Mouse (Mus musculus): ENCODE data around the gene Rbfox3. TPM values are rescaled to one million over a fixed set of nuclear protein-coding genes. Genes with fewer than 3 reads are reported as not detected.

Gene Rbfox3
- polyA plus RNA-seq, 1 experiment from 2014 or later = 0.09 TPM

DNA sequence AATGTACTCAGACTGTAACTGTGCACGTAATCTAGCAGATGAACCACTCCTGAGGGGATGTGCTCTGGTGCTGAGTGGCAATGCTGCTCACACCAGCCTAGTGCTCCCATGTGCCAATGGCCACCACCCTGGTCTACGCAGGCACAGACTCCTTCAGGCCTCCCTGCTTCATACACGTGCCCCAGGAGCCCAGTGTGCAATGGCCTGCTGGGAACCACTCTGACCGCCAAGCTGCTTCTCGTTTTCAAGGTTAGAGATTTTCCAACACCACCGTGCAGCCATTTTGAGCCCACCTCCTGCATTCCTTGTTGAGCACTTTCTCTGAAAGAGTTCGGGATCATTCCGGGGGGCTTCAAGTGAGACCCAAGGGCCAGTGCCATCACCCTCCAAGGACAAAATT, 50.6 kb downstream of the Rbfox3 start:
- H3K9ac ChIP-seq (ENCODE audit: low read length) = no peak overlapping the region
- H3K36me3 ChIP-seq (ENCODE audit: control insufficient read depth, insufficient read depth, low read length) = no peaks in the 10 kb centered on the region
- ATAC-seq (ENCODE audit: insufficient number of reproducible peaks, insufficient read depth, low FRiP score, low read depth) = no peak
- no peak overlapping the region for H3K4me3 ChIP-seq (ENCODE audit: control insufficient read depth in 1 of 2, insufficient read depth in 1 of 2, low read depth in 1 of 2, low read length in 2 of 2)
- H3K27ac ChIP-seq (replicated peaks in 1 of 2; ENCODE audit: control insufficient read depth in 1 of 2, insufficient read depth in 1 of 2, low read depth in 2 of 2, low read length in 2 of 2) = no peak overlapping the region
- WGBS = 80% methylated on average over 8 of the region's 8 CpGs
- H3K4me1 ChIP-seq (ENCODE audit: control insufficient read depth in 2 of 2, insufficient read depth in 2 of 2, low read length in 2 of 2) = no peaks in the 10 kb centered on the region
- H3K4me2 ChIP-seq (ENCODE audit: low read length) = no peak overlapping the region
- no peaks in the 10 kb centered on the region for H3K27me3 ChIP-seq (ENCODE audit: control insufficient read depth, insufficient read depth, low read length)
- no peaks in the 10 kb centered on the region for H3K9me3 ChIP-seq (ENCODE audit: control insufficient read depth, low read length)

DNA sequence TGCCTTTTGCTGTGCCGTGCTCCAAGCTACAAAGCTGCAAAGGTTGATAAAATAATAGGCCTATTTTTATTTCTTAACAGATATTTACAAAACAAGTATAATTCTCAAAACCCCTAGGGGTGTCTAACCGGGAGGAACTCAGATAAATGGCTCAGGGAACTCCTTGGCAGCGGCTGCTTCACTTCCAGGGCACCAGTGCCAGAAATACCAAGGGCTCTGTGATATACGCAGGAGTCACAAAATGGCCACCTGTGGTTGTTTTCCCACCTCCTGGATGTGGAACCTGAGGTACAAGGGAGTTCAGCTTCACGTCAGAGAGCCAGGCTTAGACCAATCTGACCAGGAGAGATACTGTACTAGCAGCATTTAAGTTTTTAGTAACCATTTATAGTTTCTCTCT, 51.6 kb downstream of the Rbfox3 start:
- ATAC-seq (ENCODE audit: insufficient number of reproducible peaks, insufficient read depth, low FRiP score, low read depth) = no peak
- WGBS = 66% methylated on average over 5 of the region's 5 CpGs

DNA sequence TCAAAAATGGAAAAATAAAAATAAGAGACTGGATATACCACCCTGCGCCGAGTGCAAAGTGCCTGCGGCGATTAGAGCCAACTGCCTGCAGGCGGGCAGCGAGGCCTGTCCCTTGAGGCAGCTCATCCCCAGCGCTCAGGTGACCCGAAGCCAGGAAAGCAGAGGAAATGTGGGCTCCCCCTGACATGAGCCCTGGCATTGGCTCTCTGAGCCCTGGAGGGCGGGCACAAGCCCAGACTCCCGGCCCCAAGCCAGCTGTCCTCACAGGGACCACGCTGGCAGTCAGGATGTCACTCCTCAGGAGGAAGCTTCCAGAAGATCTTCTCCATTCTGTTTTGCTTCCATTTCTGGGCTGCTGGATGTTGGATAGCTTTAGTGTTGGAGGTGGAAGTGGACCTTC, 53.1 kb downstream of the Rbfox3 start:
- no peak overlapping the region for H3K9ac ChIP-seq (ENCODE audit: low read length)
- no peak overlapping the region for H3K4me2 ChIP-seq (ENCODE audit: low read length)
- no peak overlapping the region for H3K27ac ChIP-seq (replicated peaks in 1 of 2; ENCODE audit: control insufficient read depth in 1 of 2, insufficient read depth in 1 of 2, low read depth in 2 of 2, low read length in 2 of 2)
- H3K9me3 ChIP-seq (ENCODE audit: control insufficient read depth, low read length) = no peaks in the 10 kb centered on the region
- H3K4me3 ChIP-seq (ENCODE audit: control insufficient read depth in 1 of 2, insufficient read depth in 1 of 2, low read depth in 1 of 2, low read length in 2 of 2) = no peak overlapping the region
- 73% methylated on average over 11 of the region's 11 CpGs for WGBS
- no peaks in the 10 kb centered on the region for H3K36me3 ChIP-seq (ENCODE audit: control insufficient read depth, insufficient read depth, low read length)
- no peak for ATAC-seq (ENCODE audit: insufficient number of reproducible peaks, insufficient read depth, low FRiP score, low read depth)
- no peaks in the 10 kb centered on the region for H3K4me1 ChIP-seq (ENCODE audit: control insufficient read depth in 2 of 2, insufficient read depth in 2 of 2, low read length in 2 of 2)
- H3K27me3 ChIP-seq (ENCODE audit: control insufficient read depth, insufficient read depth, low read length) = no peaks in the 10 kb centered on the region

More for the DNA sequence above, 51.6 kb downstream of the Rbfox3 start:
- Histone ChIP-seq H3K4me2 (ENCODE audit: low read length) (no peak overlapping the region), H3K9me3 (ENCODE audit: control insufficient read depth, low read length) (no peaks in the 10 kb centered on the region), H3K27me3 (ENCODE audit: control insufficient read depth, insufficient read depth, low read length) (no peaks in the 10 kb centered on the region), H3K36me3 (ENCODE audit: control insufficient read depth, insufficient read depth, low read length) (no peaks in the 10 kb centered on the region), H3K4me1 (ENCODE audit: control insufficient read depth in 2 of 2, insufficient read depth in 2 of 2, low read length in 2 of 2) (no peaks in the 10 kb centered on the region), H3K27ac (replicated peaks in 1 of 2; ENCODE audit: control insufficient read depth in 1 of 2, insufficient read depth in 1 of 2, low read depth in 2 of 2, low read length in 2 of 2) (no peak overlapping the region), H3K9ac (ENCODE audit: low read length) (no peak overlapping the region), H3K4me3 (ENCODE audit: control insufficient read depth in 1 of 2, insufficient read depth in 1 of 2, low read depth in 1 of 2, low read length in 2 of 2) (no peak overlapping the region)

DNA sequence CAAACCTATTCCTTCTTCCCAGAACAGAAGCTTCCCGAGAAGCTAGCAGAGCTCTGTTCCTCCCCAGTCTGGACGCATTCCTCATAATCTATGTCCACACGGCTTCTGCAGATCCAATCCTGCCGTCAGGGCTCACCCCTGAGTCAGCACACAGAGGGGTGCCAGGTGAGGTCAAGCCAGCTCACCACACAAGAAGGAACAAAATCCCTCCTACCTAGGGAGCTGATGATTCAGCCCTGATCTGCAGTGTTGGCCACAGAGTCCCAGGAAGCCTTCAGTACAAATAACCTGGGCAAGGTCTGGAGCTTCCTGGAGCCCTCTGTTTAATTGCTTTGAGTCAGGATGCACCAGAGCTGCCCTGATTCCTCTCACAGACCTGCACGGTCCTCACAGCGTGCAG, 60.0 kb downstream of the Rbfox3 start:
- Histone ChIP-seq H3K4me2 (ENCODE audit: low read length) (no peak overlapping the region), H3K9me3 (ENCODE audit: control insufficient read depth, low read length) (no peaks in the 10 kb centered on the region), H3K4me3 (ENCODE audit: control insufficient read depth in 1 of 2, insufficient read depth in 1 of 2, low read depth in 1 of 2, low read length in 2 of 2) (no peak overlapping the region), H3K4me1 (ENCODE audit: control insufficient read depth in 2 of 2, insufficient read depth in 2 of 2, low read length in 2 of 2) (no peaks in the 10 kb centered on the region), H3K9ac (ENCODE audit: low read length) (no peak overlapping the region), H3K27ac (replicated peaks in 1 of 2; ENCODE audit: control insufficient read depth in 1 of 2, insufficient read depth in 1 of 2, low read depth in 2 of 2, low read length in 2 of 2) (no peak overlapping the region), H3K36me3 (ENCODE audit: control insufficient read depth, insufficient read depth, low read length) (no peaks in the 10 kb centered on the region), H3K27me3 (ENCODE audit: control insufficient read depth, insufficient read depth, low read length) (no peaks in the 10 kb centered on the region)
- 58% methylated on average over 6 of the region's 6 CpGs for WGBS
- ATAC-seq (ENCODE audit: insufficient number of reproducible peaks, insufficient read depth, low FRiP score, low read depth) = no peak

DNA sequence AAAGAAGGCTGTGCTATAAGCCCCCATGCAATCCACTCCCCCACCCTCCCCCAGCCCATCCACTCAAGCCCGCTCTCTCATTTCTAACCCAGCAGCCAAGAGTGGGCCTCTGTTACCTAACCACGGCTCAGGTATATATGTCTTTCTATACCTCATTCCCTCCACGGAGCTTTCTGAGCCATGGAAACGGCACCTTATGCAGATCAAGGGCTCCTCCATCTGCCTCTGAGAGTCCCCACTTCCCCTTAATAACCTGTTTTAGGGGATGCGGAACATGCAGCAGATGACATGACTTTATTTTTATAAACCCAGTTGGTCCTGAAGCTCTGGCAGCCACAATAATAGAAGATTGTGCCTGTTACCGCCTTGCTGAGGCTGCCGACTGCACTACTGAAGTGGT, 63.4 kb downstream of the Rbfox3 start:
- Histone ChIP-seq H3K4me1 (ENCODE audit: control insufficient read depth in 2 of 2, insufficient read depth in 2 of 2, low read length in 2 of 2) (no peaks in the 10 kb centered on the region), H3K9me3 (ENCODE audit: control insufficient read depth, low read length) (no peaks in the 10 kb centered on the region), H3K27ac (replicated peaks in 1 of 2; ENCODE audit: control insufficient read depth in 1 of 2, insufficient read depth in 1 of 2, low read depth in 2 of 2, low read length in 2 of 2) (no peak overlapping the region), H3K27me3 (ENCODE audit: control insufficient read depth, insufficient read depth, low read length) (no peaks in the 10 kb centered on the region), H3K9ac (ENCODE audit: low read length) (no peak overlapping the region), H3K4me2 (ENCODE audit: low read length) (no peak overlapping the region), H3K36me3 (ENCODE audit: control insufficient read depth, insufficient read depth, low read length) (no peaks in the 10 kb centered on the region), H3K4me3 (ENCODE audit: control insufficient read depth in 1 of 2, insufficient read depth in 1 of 2, low read depth in 1 of 2, low read length in 2 of 2) (no peak overlapping the region)
- no peak for ATAC-seq (ENCODE audit: insufficient number of reproducible peaks, insufficient read depth, low FRiP score, low read depth)
- 81% methylated on average over 7 of the region's 7 CpGs for WGBS

DNA sequence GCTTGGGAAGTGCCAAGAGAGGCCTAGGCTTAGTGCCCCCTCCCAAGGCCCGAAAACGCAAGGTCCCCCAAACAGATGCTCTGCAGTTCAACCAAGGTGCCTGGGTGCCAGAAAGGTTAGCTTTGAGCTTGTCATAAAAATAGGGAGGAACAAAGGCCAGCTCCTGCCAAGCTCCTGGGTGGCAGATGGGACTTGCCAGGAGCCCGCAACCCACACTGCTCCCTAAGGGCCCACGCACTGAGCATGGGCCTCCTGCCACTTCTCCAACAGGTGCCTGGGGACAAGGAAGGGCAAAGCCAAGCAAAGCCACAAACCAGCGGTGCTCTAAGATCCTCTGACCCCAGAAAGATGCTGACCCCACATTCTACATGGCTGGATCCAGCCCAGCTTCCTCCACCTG, 70.4 kb downstream of the Rbfox3 start:
- 84% methylated on average over 5 of the region's 5 CpGs for WGBS
- H3K4me3 ChIP-seq (ENCODE audit: control insufficient read depth in 1 of 2, insufficient read depth in 1 of 2, low read depth in 1 of 2, low read length in 2 of 2) = no peak overlapping the region
- H3K4me2 ChIP-seq (ENCODE audit: low read length) = no peak overlapping the region
- H3K36me3 ChIP-seq (ENCODE audit: control insufficient read depth, insufficient read depth, low read length) = no peaks in the 10 kb centered on the region
- no peaks in the 10 kb centered on the region for H3K4me1 ChIP-seq (ENCODE audit: control insufficient read depth in 2 of 2, insufficient read depth in 2 of 2, low read length in 2 of 2)
- H3K27ac ChIP-seq (replicated peaks in 1 of 2; ENCODE audit: control insufficient read depth in 1 of 2, insufficient read depth in 1 of 2, low read depth in 2 of 2, low read length in 2 of 2) = no peak overlapping the region
- no peak overlapping the region for H3K9ac ChIP-seq (ENCODE audit: low read length)
- ATAC-seq (ENCODE audit: insufficient number of reproducible peaks, insufficient read depth, low FRiP score, low read depth) = no peak
- no peaks in the 10 kb centered on the region for H3K9me3 ChIP-seq (ENCODE audit: control insufficient read depth, low read length)
- no peaks in the 10 kb centered on the region; the same call in 1 of the 2 replicates for H3K27me3 ChIP-seq (ENCODE audit: control insufficient read depth, insufficient read depth, low read length)

DNA sequence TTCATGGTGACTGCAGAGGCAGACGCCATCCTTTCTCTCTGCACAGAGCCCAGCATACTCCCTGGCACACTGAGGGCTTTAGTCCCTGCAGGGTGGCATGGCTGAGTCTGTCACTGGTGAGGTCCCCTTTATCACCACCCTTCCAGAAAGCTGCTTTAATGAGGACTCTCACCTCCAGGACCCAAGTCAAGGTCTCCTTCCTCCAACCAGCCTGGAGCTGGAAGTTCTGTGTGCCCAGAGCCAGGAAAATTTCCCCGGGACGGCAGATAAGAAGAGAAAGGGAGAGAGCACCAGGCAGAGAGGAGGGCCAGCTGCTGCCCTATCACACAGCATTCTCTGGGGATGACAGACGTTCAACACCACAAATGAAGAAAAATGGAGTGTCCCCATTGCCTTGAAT, 73.2 kb downstream of the Rbfox3 start:
- no peak overlapping the region for H3K9ac ChIP-seq (ENCODE audit: low read length)
- no peaks in the 10 kb centered on the region for H3K4me1 ChIP-seq (ENCODE audit: control insufficient read depth in 2 of 2, insufficient read depth in 2 of 2, low read length in 2 of 2)
- no peak overlapping the region for H3K27ac ChIP-seq (replicated peaks in 1 of 2; ENCODE audit: control insufficient read depth in 1 of 2, insufficient read depth in 1 of 2, low read depth in 2 of 2, low read length in 2 of 2)
- H3K36me3 ChIP-seq (ENCODE audit: control insufficient read depth, insufficient read depth, low read length) = no peaks in the 10 kb centered on the region
- H3K4me3 ChIP-seq (ENCODE audit: control insufficient read depth in 1 of 2, insufficient read depth in 1 of 2, low read depth in 1 of 2, low read length in 2 of 2) = no peak overlapping the region
- H3K9me3 ChIP-seq (ENCODE audit: control insufficient read depth, low read length) = no peaks in the 10 kb centered on the region
- 15% methylated on average over 4 of the region's 4 CpGs for WGBS
- H3K4me2 ChIP-seq (ENCODE audit: low read length) = no peak overlapping the region
- H3K27me3 ChIP-seq (ENCODE audit: control insufficient read depth, insufficient read depth, low read length) = no peaks in the 10 kb centered on the region; the same call in 1 of the 2 replicates
- ATAC-seq (ENCODE audit: insufficient number of reproducible peaks, insufficient read depth, low FRiP score, low read depth) = no peak

DNA sequence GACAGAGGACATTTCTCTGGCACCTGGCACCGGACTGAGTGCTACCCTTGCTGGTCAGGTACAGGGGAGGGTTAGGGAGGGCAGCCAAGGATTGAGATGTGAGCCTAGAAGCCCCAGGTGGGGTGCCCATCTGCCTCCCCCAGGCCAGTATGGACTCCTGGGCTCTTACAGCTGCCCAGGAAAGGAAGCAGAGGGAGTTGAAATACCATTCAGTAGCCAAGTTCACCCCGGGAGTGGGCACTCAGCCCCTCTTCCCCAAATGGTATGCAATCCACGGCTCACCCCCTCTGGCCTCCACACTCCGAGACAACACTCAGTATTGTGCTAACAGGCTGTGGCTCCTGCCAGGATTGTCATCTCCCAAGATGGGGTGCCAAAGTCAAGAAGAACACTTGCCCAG, 74.5 kb downstream of the Rbfox3 start:
- Histone ChIP-seq H3K4me1 (ENCODE audit: control insufficient read depth in 2 of 2, insufficient read depth in 2 of 2, low read length in 2 of 2) (no peaks in the 10 kb centered on the region), H3K9me3 (ENCODE audit: control insufficient read depth, low read length) (no peaks in the 10 kb centered on the region), H3K4me2 (ENCODE audit: low read length) (no peak overlapping the region), H3K9ac (ENCODE audit: low read length) (no peak overlapping the region), H3K36me3 (ENCODE audit: control insufficient read depth, insufficient read depth, low read length) (no peaks in the 10 kb centered on the region), H3K27me3 (ENCODE audit: control insufficient read depth, insufficient read depth, low read length) (no peaks in the 10 kb centered on the region; the same call in 1 of the 2 replicates), H3K27ac (replicated peaks in 1 of 2; ENCODE audit: control insufficient read depth in 1 of 2, insufficient read depth in 1 of 2, low read depth in 2 of 2, low read length in 2 of 2) (no peak overlapping the region), H3K4me3 (ENCODE audit: control insufficient read depth in 1 of 2, insufficient read depth in 1 of 2, low read depth in 1 of 2, low read length in 2 of 2) (no peak overlapping the region)
- ATAC-seq (ENCODE audit: insufficient number of reproducible peaks, insufficient read depth, low FRiP score, low read depth) = no peak
- WGBS = 67% methylated on average over 4 of the region's 4 CpGs

Measured in heart, embryonic 14.5 days (tissue).